Mouse (Mus musculus) forebrain, embryonic 14.5 days (tissue): ENCODE measurements around the gene Ccl22. TPM values are rescaled to one million over a fixed set of nuclear protein-coding genes. Genes with fewer than 3 reads are reported as not detected.

Experiments used
- ATAC-seq: fragments of 200-750 bp; cut with Nextera tagmentation; 2 replicates; pipeline ENCODE4 v1.8.0; 2017; ENCODE audit warnings: mild to moderate bottlenecking, moderate library complexity
- DNase-seq: peaks from one replicate; pipeline ENCODE4 v3.0.0-alpha.2; 2015; ENCODE audit warnings: low spot score
- H3K27ac ChIP-seq: fragments of 300-500 bp; sonication (generic); 2 replicates; pipeline ENCODE4 v1.5.1; 2014; ENCODE audit warnings: low read depth, mild to moderate bottlenecking, control low read depth, low read length, moderate library complexity
- H3K27me3 ChIP-seq: fragments of 300-500 bp; sonication (generic); replicated peaks from 2 replicates; pipeline ENCODE4 v1.6.1; 2014; ENCODE audit warnings: low read length, control low read depth, mixed read lengths; ENCODE audit not compliant: control insufficient read depth, insufficient read depth
- H3K36me3 ChIP-seq: fragments of 300-500 bp; sonication (generic); 2 replicates; pipeline ENCODE4 v1.6.1; 2014; ENCODE audit warnings: low read length, control low read depth; ENCODE audit not compliant: control insufficient read depth, insufficient read depth
- H3K4me1 ChIP-seq: fragments of 300-500 bp; sonication (generic); 2 replicates; pipeline ENCODE4 v1.6.1; 2014; ENCODE audit warnings: antibody characterized with exemption, low read length, control low read depth; ENCODE audit not compliant: control insufficient read depth, insufficient read depth
- H3K4me2 ChIP-seq: fragments of 300-500 bp; sonication (generic); 2 replicates; pipeline ENCODE4 v1.6.1; 2014; ENCODE audit warnings: mild to moderate bottlenecking, control low read depth, low read length
- H3K4me3 ChIP-seq: fragments of 300-500 bp; sonication (generic); 2 replicates; pipeline ENCODE4 v1.5.1; 2014; ENCODE audit warnings: low read depth, low read length, control low read depth
- H3K9ac ChIP-seq: fragments of 300-500 bp; sonication (generic); 2 replicates; pipeline ENCODE4 v1.6.1; 2014; ENCODE audit warnings: mild to moderate bottlenecking, low read length, control low read depth, moderate library complexity
- H3K9me3 ChIP-seq: fragments of 300-500 bp; sonication (generic); replicated peaks from 2 replicates; pipeline ENCODE4 v1.6.1; 2016; ENCODE audit warnings: low read length, control low read depth, mixed read lengths; ENCODE audit not compliant: control insufficient read depth
- WGBS: fragments of 180-500 bp; shearing (Covaris S2); extraction: QIAGEN DNeasy Blood & Tissue Kit; methylation state at CpG from one replicate; pipeline ENCODE4 v1.1.7; 2014; 5-methylcytosine and 5-hydroxymethylcytosine counted together
- polyA plus RNA-seq: library from polyadenylated mRNA; unstranded; fragments of >200 nt; fragmentation: Nextera tagmentation; extraction: Ambion mirVana; gene quantifications from 2 replicates; pipeline ENCODE4 v1.2.1, GENCODE M21; 2014

Gene Ccl22
- polyA plus RNA-seq, result not detected in 2 replicates

- H3K27me3 ChIP-seq, result no peaks in the 10 kb centered on the region
- H3K4me3 ChIP-seq, result no peak within 1 kb of the TSS
- H3K4me1 ChIP-seq, result no peaks in the 10 kb centered on the region
- ATAC-seq (no peak), DNase-seq (no peak)
- H3K9me3 ChIP-seq, result no peaks in the 10 kb centered on the region
- H3K27ac ChIP-seq, result no peak within 1 kb of the TSS
- no peak within 1 kb of the TSS for H3K4me2 ChIP-seq
- no peak within 1 kb of the TSS for H3K9ac ChIP-seq
- H3K36me3 ChIP-seq, result no peaks in the 10 kb centered on the region
- 97% methylated on average over 7 of the region's 7 CpGs for WGBS
These were observed at the start of gene Ccl22 for GRCm38 (mm10) chr8:94745476-94746184. Gene Ccl22 (plus strand): TSS chr8:94745590.

- Histone ChIP-seq H3K9ac (peak within 1 kb of the TSS; percentile 43), H3K27me3 (peaks cover 44% of the 10 kb centered on the region), H3K27ac (no peak within 1 kb of the TSS), H3K36me3 (no peaks in the 10 kb centered on the region), H3K4me2 (peak within 1 kb of the TSS; percentile 67), H3K9me3 (no peaks in the 10 kb centered on the region), H3K4me1 (peaks cover 3% of the 10 kb centered on the region), H3K4me3 (peak within 1 kb of the TSS; percentile 40)
- under 1% methylated on average over 41 of the region's 41 CpGs for WGBS
- peak; percentile 72 for DNase-seq
- peak; percentile 73 for ATAC-seq
These were observed 49.4 kb upstream of the Ccl22 start, which contains the start of gene Pllp for GRCm38 (mm10) chr8:94695994-94696384. Gene Pllp (minus strand): TSS chr8:94696278.

- H3K9ac ChIP-seq, result no peak overlapping the region
- H3K27ac ChIP-seq, result no peak overlapping the region
- no peaks in the 10 kb centered on the region for H3K36me3 ChIP-seq
- H3K4me3 ChIP-seq, result peak overlapping the region; percentile 40; the same call in 1 of the 2 replicates
- H3K9me3 ChIP-seq, result no peaks in the 10 kb centered on the region
- peaks cover 3% of the 10 kb centered on the region for H3K4me1 ChIP-seq
- H3K4me2 ChIP-seq, result peak overlapping the region; percentile 67
- WGBS, result 54% methylated on average over 3 of the region's 3 CpGs
- ATAC-seq (no peak), DNase-seq (no peak)
- peaks cover 44% of the 10 kb centered on the region for H3K27me3 ChIP-seq
These were observed 48.8 kb upstream of the Ccl22 start for GRCm38 (mm10) chr8:94696566-94696965.

- Histone ChIP-seq H3K4me1 (peaks cover 3% of the 10 kb centered on the region), H3K9me3 (no peaks in the 10 kb centered on the region), H3K36me3 (no peaks in the 10 kb centered on the region), H3K4me2 (no peak overlapping the region), H3K4me3 (no peak overlapping the region), H3K27me3 (peaks cover 44% of the 10 kb centered on the region), H3K9ac (no peak overlapping the region), H3K27ac (no peak overlapping the region)
- WGBS, result 86% methylated on average over 6 of the region's 6 CpGs
- ATAC-seq (no peak), DNase-seq (no peak)
These were observed 47.4 kb upstream of the Ccl22 start for GRCm38 (mm10) chr8:94697956-94698355.

GRCm38 (mm10) chr8:94699366-94699765 lies 46.0 kb upstream of the Ccl22 start:
- H3K27me3 ChIP-seq, result peaks cover 33% of the 10 kb centered on the region
- 59% methylated on average over 16 of the region's 16 CpGs for WGBS
- H3K4me2 ChIP-seq, result no peak overlapping the region
- H3K36me3 ChIP-seq, result no peaks in the 10 kb centered on the region
- no peak for ATAC-seq
- H3K9me3 ChIP-seq, result no peaks in the 10 kb centered on the region
- H3K27ac ChIP-seq, result no peak overlapping the region
- no peak overlapping the region for H3K4me3 ChIP-seq
- peaks cover 3% of the 10 kb centered on the region for H3K4me1 ChIP-seq
- no peak overlapping the region for H3K9ac ChIP-seq
- DNase-seq, result no peak

- peaks cover 3% of the 10 kb centered on the region for H3K4me1 ChIP-seq
- DNase-seq, result no peak
- ATAC-seq, result no peak
- H3K9me3 ChIP-seq, result no peaks in the 10 kb centered on the region
- 89% methylated on average over 4 of the region's 4 CpGs for WGBS
- H3K9ac ChIP-seq, result no peak overlapping the region
- H3K4me2 ChIP-seq, result no peak overlapping the region
- no peak overlapping the region for H3K4me3 ChIP-seq
- H3K27ac ChIP-seq, result no peak overlapping the region
- no peaks in the 10 kb centered on the region for H3K36me3 ChIP-seq
- H3K27me3 ChIP-seq, result peaks cover 22% of the 10 kb centered on the region
These were observed 44.9 kb upstream of the Ccl22 start for GRCm38 (mm10) chr8:94700421-94700935.

- Histone ChIP-seq H3K27ac (no peak overlapping the region), H3K4me3 (no peak overlapping the region), H3K9me3 (no peaks in the 10 kb centered on the region), H3K9ac (no peak overlapping the region), H3K4me2 (no peak overlapping the region; the same call in 1 of the 2 replicates), H3K36me3 (no peaks in the 10 kb centered on the region), H3K4me1 (no peaks in the 10 kb centered on the region), H3K27me3 (peaks cover 5% of the 10 kb centered on the region)
- ATAC-seq (no peak), DNase-seq (no peak)
- 70% methylated on average over 3 of the region's 3 CpGs for WGBS
These were observed 43.2 kb upstream of the Ccl22 start for GRCm38 (mm10) chr8:94702156-94702555.

GRCm38 (mm10) chr8:94702844-94703813 lies 42.3 kb upstream of the Ccl22 start:
- peak; percentile 92 for DNase-seq
- Histone ChIP-seq H3K27ac (peak overlapping the region; percentile 41; the same call in 1 of the 2 replicates), H3K27me3 (no peaks in the 10 kb centered on the region), H3K4me2 (peak overlapping the region; percentile 41), H3K9ac (peak overlapping the region; percentile 36; the same call in 1 of the 2 replicates), H3K4me3 (peak overlapping the region; percentile 42), H3K4me1 (no peaks in the 10 kb centered on the region), H3K9me3 (no peaks in the 10 kb centered on the region), H3K36me3 (no peaks in the 10 kb centered on the region)
- peak; percentile 84 for ATAC-seq
- WGBS, result under 1% methylated on average over 35 of the region's 35 CpGs
